Mouse (Mus musculus): Measurements from ENCODE around the gene Akr1b3. TPM values are rescaled to one million over a fixed set of nuclear protein-coding genes. Genes with fewer than 3 reads are reported as not detected.

The Akr1b3 gene
- total RNA-seq, 1 experiment from 2014 or later = 138 TPM

GRCm38 (mm10) chr6:34274346-34274745 is 42.9 kb downstream of the Akr1b3 start:
- no peak for ATAC-seq (replicated peaks; ENCODE audit: low read depth, poor library complexity, severe bottlenecking)

GRCm38 (mm10) chr6:34273073-34273472 is 44.2 kb downstream of the Akr1b3 start:
- ATAC-seq (replicated peaks; ENCODE audit: low read depth, poor library complexity, severe bottlenecking) = peak; percentile 63

- ATAC-seq (replicated peaks; ENCODE audit: low read depth, poor library complexity, severe bottlenecking) = no peak
These were observed 44.8 kb downstream of the Akr1b3 start for GRCm38 (mm10) chr6:34272462-34272861.

GRCm38 (mm10) chr6:34270717-34271116 is 46.6 kb downstream of the Akr1b3 start:
- ATAC-seq (replicated peaks; ENCODE audit: low read depth, poor library complexity, severe bottlenecking) = no peak

- ATAC-seq (replicated peaks; ENCODE audit: low read depth, poor library complexity, severe bottlenecking) = no peak
These were observed 58.7 kb downstream of the Akr1b3 start for GRCm38 (mm10) chr6:34258546-34258945.

Other genes with a start within 250 kb of the Akr1b3 start
- gene Slc35b4, start 140.4 kb downstream of the Akr1b3 start, total RNA-seq (2017) = 28.8 and 29.5 TPM in 2 replicates
- not detected in 2 replicates for gene Akr1b8, start 36.6 kb upstream of the Akr1b3 start, total RNA-seq (2017)
- gene Akr1b10, start 66.7 kb upstream of the Akr1b3 start, total RNA-seq (2017) = 36.4 and 38.6 TPM in 2 replicates
- gene Akr1b7, start 94.9 kb upstream of the Akr1b3 start, total RNA-seq (2017) = not detected in 2 replicates
- gene Bpgm, start 158.7 kb upstream of the Akr1b3 start, total RNA-seq (2017) = 26.4 and 27.2 TPM in 2 replicates

Data from common myeloid progenitor, adult 5-6 weeks (primary cell).